Mouse (Mus musculus): ENCODE results near the gene Tpst2.

- TF ChIP-seq CTCF (conservative IDR thresholded peaks at IDR 0.05; ENCODE audit: insufficient read depth, insufficient read length, low read depth, low read length) (no peak), POLR2A (IDR thresholded peaks at IDR 0.05; ENCODE audit: low read depth, low read length) (no peak)
Observed at GRCm38 (mm10) chr5:112282123-112282779, 5.8 kb downstream of the Tpst2 start.

Measured in kidney, adult 2 months (tissue).